Mouse (Mus musculus) midbrain, postnatal 0 days (tissue): Measurements from ENCODE around the gene Arid2. TPM values are rescaled to one million over a fixed set of nuclear protein-coding genes. Genes with fewer than 3 reads are reported as not detected.

Source experiments
- ATAC-seq: fragments of 200-750 bp; cut with Nextera tagmentation; 2 replicates; pipeline ENCODE4 v1.8.0; 2017; ENCODE audit warnings: moderate number of reproducible peaks, mild to moderate bottlenecking, moderate TSS enrichment, moderate library complexity; ENCODE audit not compliant: low FRiP score
- DNase-seq: peaks from one replicate; pipeline ENCODE4 v3.0.0-alpha.2; 2015; ENCODE audit warnings: low spot score
- H3K27ac ChIP-seq: fragments of 300-500 bp; sonication (generic); 2 replicates; pipeline ENCODE4 v1.5.1; 2014; ENCODE audit warnings: low read depth, mild to moderate bottlenecking, low read length, mixed read lengths
- H3K27me3 ChIP-seq: fragments of 300-500 bp; sonication (generic); 2 replicates; pipeline ENCODE4 v1.6.1; 2014; ENCODE audit warnings: low read length, control low read depth, mixed read lengths; ENCODE audit not compliant: insufficient read depth
- H3K36me3 ChIP-seq: fragments of 300-500 bp; sonication (generic); 2 replicates; pipeline ENCODE4 v1.6.1; 2014; ENCODE audit warnings: low read length, control low read depth, mixed read lengths; ENCODE audit not compliant: insufficient read depth
- H3K4me1 ChIP-seq: fragments of 300-500 bp; sonication (generic); 2 replicates; pipeline ENCODE4 v1.6.1; 2014; ENCODE audit warnings: mild to moderate bottlenecking, control low read depth, antibody characterized with exemption, low read length, mixed read lengths; ENCODE audit not compliant: insufficient read depth
- H3K4me2 ChIP-seq: fragments of 300-500 bp; sonication (generic); 2 replicates; pipeline ENCODE4 v1.6.1; 2014; ENCODE audit warnings: low read depth, mild to moderate bottlenecking, low read length, mixed read lengths; ENCODE audit not compliant: poor library complexity, severe bottlenecking
- H3K4me3 ChIP-seq: fragments of 300-500 bp; sonication (generic); 2 replicates; pipeline ENCODE4 v1.5.1; 2014; ENCODE audit warnings: low read depth, mild to moderate bottlenecking, low read length, moderate library complexity
- H3K9ac ChIP-seq: fragments of 300-500 bp; sonication (generic); replicated peaks from 2 replicates; pipeline ENCODE4 v1.6.1; 2014; ENCODE audit warnings: mild to moderate bottlenecking, low read length, moderate library complexity, mixed read lengths; ENCODE audit not compliant: poor library complexity, severe bottlenecking
- H3K9me3 ChIP-seq: fragments of 300-500 bp; sonication (generic); 2 replicates; pipeline ENCODE4 v1.6.1; 2016; ENCODE audit warnings: low read length, control low read depth
- CTCF ChIP-seq: IDR thresholded peaks from 2 replicates; pipeline ENCODE4 v1.5.1; 2016; ENCODE audit warnings: antibody characterized with exemption, mild to moderate bottlenecking
- WGBS: fragments of 180-500 bp; shearing (Covaris S2); extraction: QIAGEN DNeasy Blood & Tissue Kit; methylation state at CpG from one replicate; pipeline ENCODE4 v1.1.7; 2014; 5-methylcytosine and 5-hydroxymethylcytosine counted together
- polyA plus RNA-seq: library from polyadenylated mRNA; unstranded; fragments of >200 nt; fragmentation: Nextera tagmentation; extraction: Ambion mirVana; gene quantifications from 2 replicates; pipeline ENCODE4 v1.2.1, GENCODE M21; 2015
- total RNA-seq: library from RNA; depleted of rRNA; stranded (reverse); fragments of >200 nt; gene quantifications from 2 replicates; pipeline ENCODE4 v1.2.3, GENCODE M21; 2014

Arid2 gene
- total and polyA plus RNA-seq, 2 experiments from 2014 or later = 11.2 to 40.8 TPM

GRCm38 (mm10) chr15:96330536-96330935 lies 43.2 kb downstream of the Arid2 start:
- Histone ChIP-seq H3K4me1 (no peaks in the 10 kb centered on the region), H3K27ac (no peak overlapping the region), H3K36me3 (no peaks in the 10 kb centered on the region), H3K4me2 (no peak overlapping the region), H3K27me3 (no peaks in the 10 kb centered on the region), H3K4me3 (no peak overlapping the region), H3K9me3 (no peaks in the 10 kb centered on the region), H3K9ac (no peak overlapping the region)
- DNase-seq (no peak), ATAC-seq (no peak)
- TF ChIP-seq CTCF = no peak
- WGBS = 85% methylated on average over 3 of the region's 3 CpGs

GRCm38 (mm10) chr15:96332468-96333213 lies 45.3 kb downstream of the Arid2 start:
- Histone ChIP-seq H3K9ac (no peak overlapping the region), H3K4me2 (no peak overlapping the region), H3K27ac (no peak overlapping the region), H3K4me3 (no peak overlapping the region), H3K4me1 (no peaks in the 10 kb centered on the region), H3K36me3 (no peaks in the 10 kb centered on the region), H3K9me3 (no peaks in the 10 kb centered on the region), H3K27me3 (no peaks in the 10 kb centered on the region)
- WGBS = 77% methylated on average over 9 of the region's 9 CpGs
- TF ChIP-seq CTCF = no peak
- DNase-seq (no peak), ATAC-seq (no peak)

- Histone ChIP-seq H3K9ac (no peak overlapping the region), H3K4me2 (no peak overlapping the region), H3K4me1 (no peaks in the 10 kb centered on the region), H3K27ac (no peak overlapping the region; the same call in 1 of the 2 replicates), H3K36me3 (no peaks in the 10 kb centered on the region), H3K9me3 (no peaks in the 10 kb centered on the region), H3K4me3 (no peak overlapping the region), H3K27me3 (no peaks in the 10 kb centered on the region)
- ATAC-seq = no peak
- 70% methylated on average over 5 of the region's 5 CpGs for WGBS
- no peak for DNase-seq
- TF ChIP-seq CTCF = no peak
Measured at GRCm38 (mm10) chr15:96333350-96333749, 46.0 kb downstream of the Arid2 start.

GRCm38 (mm10) chr15:96340924-96341323 lies 53.6 kb downstream of the Arid2 start:
- DNase-seq (no peak), ATAC-seq (no peak)
- Histone ChIP-seq H3K27me3 (no peaks in the 10 kb centered on the region), H3K9ac (no peak overlapping the region), H3K9me3 (no peaks in the 10 kb centered on the region), H3K4me3 (no peak overlapping the region), H3K4me2 (no peak overlapping the region), H3K36me3 (no peaks in the 10 kb centered on the region), H3K4me1 (no peaks in the 10 kb centered on the region), H3K27ac (no peak overlapping the region)
- no peak for TF ChIP-seq CTCF
- 92% methylated on average over 2 of the region's 2 CpGs for WGBS

- no peak for ATAC-seq
- no peaks in the 10 kb centered on the region for H3K27me3 ChIP-seq
- H3K9ac ChIP-seq = no peak overlapping the region
- no peak overlapping the region for H3K4me2 ChIP-seq
- DNase-seq = no peak
- H3K36me3 ChIP-seq = no peaks in the 10 kb centered on the region
- H3K4me3 ChIP-seq = no peak overlapping the region
- H3K27ac ChIP-seq = no peak overlapping the region
- 96% methylated on average over 8 of the region's 8 CpGs for whole genome bisulfite sequencing
- H3K9me3 ChIP-seq = no peaks in the 10 kb centered on the region
- H3K4me1 ChIP-seq = no peaks in the 10 kb centered on the region
- no peak for TF ChIP-seq CTCF
Measured at GRCm38 (mm10) chr15:96342097-96342496, 54.8 kb downstream of the Arid2 start.

- Histone ChIP-seq H3K36me3 (no peaks in the 10 kb centered on the region), H3K4me3 (no peak overlapping the region), H3K9ac (no peak overlapping the region), H3K4me2 (no peak overlapping the region), H3K27me3 (no peaks in the 10 kb centered on the region), H3K9me3 (no peaks in the 10 kb centered on the region), H3K4me1 (no peaks in the 10 kb centered on the region), H3K27ac (no peak overlapping the region)
- DNase-seq (no peak), ATAC-seq (no peak)
- no peak for TF ChIP-seq CTCF
- WGBS = 74% methylated on average over 3 of the region's 3 CpGs
Measured at GRCm38 (mm10) chr15:96342871-96343270, 55.6 kb downstream of the Arid2 start.
